Mouse (Mus musculus): ENCODE measurements around the gene Gm4216. TPM values are rescaled to one million over a fixed set of nuclear protein-coding genes. Genes with fewer than 3 reads are reported as not detected.
"Not testable (repeated sequence)": the region's sequence is repeated elsewhere in the genome, so short reads cannot be mapped to it uniquely, and the experiment has no call there.

The Gm4216 gene
- polyA plus RNA-seq (2015; fragmentation: Nextera tagmentation; extraction: Ambion mirVana): not detected in 2 replicates

- H3K27ac ChIP-seq (ENCODE audit: low read depth); H3K27me3 ChIP-seq (ENCODE audit: insufficient read depth, low read length); ATAC-seq; H3K4me2 ChIP-seq (ENCODE audit: low read depth, low read length); H3K9me3 ChIP-seq (ENCODE audit: low read length); H3K4me1 ChIP-seq (ENCODE audit: insufficient read depth); H3K4me3 ChIP-seq (ENCODE audit: low read depth, low read length); H3K36me3 ChIP-seq (replicated peaks; ENCODE audit: insufficient read depth, low read length); H3K9ac ChIP-seq (replicated peaks); DNase-seq: not testable (repeated sequence)
- no CpG with 5 or more reads among the region's 3 CpGs for WGBS (ENCODE audit: insufficient replicate concordance)
These were observed at the start of gene Gm4216 for GRCm38 (mm10) chr7:23019823-23020222. Gene Gm4216, minus strand, starts transcription at chr7:23019923.

DNA sequence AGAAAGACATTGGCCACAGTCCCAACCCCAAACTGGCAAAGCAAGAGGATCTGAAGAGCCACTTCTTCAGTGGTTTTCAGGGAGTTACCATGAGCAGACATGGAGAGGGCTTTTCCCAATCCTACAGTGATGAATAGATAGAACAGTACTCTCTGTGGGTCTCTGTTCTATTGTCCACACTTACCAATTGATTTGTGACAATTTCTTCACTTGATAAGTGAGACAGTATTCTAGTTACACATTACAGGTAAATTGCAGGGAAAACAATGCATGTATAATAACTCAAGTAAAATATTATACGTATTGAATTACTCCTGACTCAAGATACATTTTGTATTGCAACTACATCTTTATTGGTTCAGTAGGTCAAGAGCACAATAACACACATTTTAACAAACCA is 47.6 kb upstream of the Gm4216 start, which contains the start of gene Gm8720:
Gene Gm8720 (minus strand): TSS at position 101 of the 400 bp plus-strand sequence.
- not testable (repeated sequence) for H3K27ac ChIP-seq (ENCODE audit: low read depth); H3K9ac ChIP-seq (replicated peaks); H3K4me2 ChIP-seq (ENCODE audit: low read depth, low read length); H3K4me3 ChIP-seq (ENCODE audit: low read depth, low read length); H3K36me3 ChIP-seq (replicated peaks; ENCODE audit: insufficient read depth, low read length); ATAC-seq; H3K27me3 ChIP-seq (ENCODE audit: insufficient read depth, low read length); H3K4me1 ChIP-seq (ENCODE audit: insufficient read depth); H3K9me3 ChIP-seq (ENCODE audit: low read length); DNase-seq
- WGBS (ENCODE audit: insufficient replicate concordance): no CpG with 5 or more reads among the region's 1 CpGs

- not testable (repeated sequence) for H3K4me1 ChIP-seq (ENCODE audit: insufficient read depth); H3K27ac ChIP-seq (ENCODE audit: low read depth); DNase-seq; H3K4me3 ChIP-seq (ENCODE audit: low read depth, low read length); H3K9ac ChIP-seq (replicated peaks); H3K4me2 ChIP-seq (ENCODE audit: low read depth, low read length); H3K9me3 ChIP-seq (ENCODE audit: low read length); H3K36me3 ChIP-seq (replicated peaks; ENCODE audit: insufficient read depth, low read length); ATAC-seq; H3K27me3 ChIP-seq (ENCODE audit: insufficient read depth, low read length)
- no CpG with 5 or more reads among the region's 1 CpGs for WGBS (ENCODE audit: insufficient replicate concordance)
These were observed 35.5 kb upstream of the Gm4216 start, which contains the start of gene Vmn1r163 for GRCm38 (mm10) chr7:23055240-23055639. Gene Vmn1r163, plus strand, starts transcription at chr7:23055540.

GRCm38 (mm10) chr7:22984573-22984972 is 35.1 kb downstream of the Gm4216 start, which contains the start of gene Gm4214:
Gene Gm4214, minus strand, starts transcription at chr7:22984673.
- DNase-seq; H3K9ac ChIP-seq (replicated peaks); H3K27me3 ChIP-seq (ENCODE audit: insufficient read depth, low read length); H3K36me3 ChIP-seq (replicated peaks; ENCODE audit: insufficient read depth, low read length); H3K27ac ChIP-seq (ENCODE audit: low read depth); H3K4me1 ChIP-seq (ENCODE audit: insufficient read depth); H3K4me3 ChIP-seq (ENCODE audit: low read depth, low read length); H3K9me3 ChIP-seq (ENCODE audit: low read length); H3K4me2 ChIP-seq (ENCODE audit: low read depth, low read length); ATAC-seq: not testable (repeated sequence)
- no CpG with 5 or more reads among the region's 5 CpGs for WGBS (ENCODE audit: insufficient replicate concordance)

Other genes starting within 250 kb of the Gm4216 start
- gene Vmn1r158, start 229.1 kb downstream of the Gm4216 start, polyA plus RNA-seq (2015; fragmentation: Nextera tagmentation; extraction: Ambion mirVana): not detected in 2 replicates
- not detected in 2 replicates for gene Vmn1r159, start 176.3 kb downstream of the Gm4216 start, polyA plus RNA-seq (2015; fragmentation: Nextera tagmentation; extraction: Ambion mirVana)
- not detected in 2 replicates for gene Vmn1r160, start 148.7 kb downstream of the Gm4216 start, polyA plus RNA-seq (2015; fragmentation: Nextera tagmentation; extraction: Ambion mirVana)
- gene Gm4214, start 35.2 kb downstream of the Gm4216 start, polyA plus RNA-seq (2015; fragmentation: Nextera tagmentation; extraction: Ambion mirVana): not detected in 2 replicates
- gene Vmn1r163, start 35.6 kb upstream of the Gm4216 start, polyA plus RNA-seq (2015; fragmentation: Nextera tagmentation; extraction: Ambion mirVana): not detected in 2 replicates
- gene Gm8720, start 47.5 kb upstream of the Gm4216 start, polyA plus RNA-seq (2015; fragmentation: Nextera tagmentation; extraction: Ambion mirVana): not detected in 2 replicates
- gene Gm10662, start 124.6 kb upstream of the Gm4216 start, polyA plus RNA-seq (2015; fragmentation: Nextera tagmentation; extraction: Ambion mirVana): not detected in 2 replicates
- not detected in 2 replicates for gene Vmn1r165, start 197.4 kb upstream of the Gm4216 start, polyA plus RNA-seq (2015; fragmentation: Nextera tagmentation; extraction: Ambion mirVana)
- gene Vmn1r166, start 231.8 kb upstream of the Gm4216 start, polyA plus RNA-seq (2015; fragmentation: Nextera tagmentation; extraction: Ambion mirVana): not detected in 2 replicates